Mouse (Mus musculus) subcutaneous adipose tissue, adult 2 months (tissue): ENCODE measurements around the gene 4931406C07Rik. TPM values are rescaled to one million over a fixed set of nuclear protein-coding genes. Genes with fewer than 3 reads are reported as not detected.

Experiments
- polyA plus RNA-seq: library from polyadenylated mRNA; depleted of rRNA; stranded (reverse); fragments of >200 nt; gene quantifications from 2 replicates; pipeline ENCODE4 v1.2.3, GENCODE M21; 2012; ENCODE audit warnings: low replicate concordance; rRNA removed

The 4931406C07Rik gene
- 36.7 and 89.8 TPM in 2 replicates for polyA plus RNA-seq

DNA sequence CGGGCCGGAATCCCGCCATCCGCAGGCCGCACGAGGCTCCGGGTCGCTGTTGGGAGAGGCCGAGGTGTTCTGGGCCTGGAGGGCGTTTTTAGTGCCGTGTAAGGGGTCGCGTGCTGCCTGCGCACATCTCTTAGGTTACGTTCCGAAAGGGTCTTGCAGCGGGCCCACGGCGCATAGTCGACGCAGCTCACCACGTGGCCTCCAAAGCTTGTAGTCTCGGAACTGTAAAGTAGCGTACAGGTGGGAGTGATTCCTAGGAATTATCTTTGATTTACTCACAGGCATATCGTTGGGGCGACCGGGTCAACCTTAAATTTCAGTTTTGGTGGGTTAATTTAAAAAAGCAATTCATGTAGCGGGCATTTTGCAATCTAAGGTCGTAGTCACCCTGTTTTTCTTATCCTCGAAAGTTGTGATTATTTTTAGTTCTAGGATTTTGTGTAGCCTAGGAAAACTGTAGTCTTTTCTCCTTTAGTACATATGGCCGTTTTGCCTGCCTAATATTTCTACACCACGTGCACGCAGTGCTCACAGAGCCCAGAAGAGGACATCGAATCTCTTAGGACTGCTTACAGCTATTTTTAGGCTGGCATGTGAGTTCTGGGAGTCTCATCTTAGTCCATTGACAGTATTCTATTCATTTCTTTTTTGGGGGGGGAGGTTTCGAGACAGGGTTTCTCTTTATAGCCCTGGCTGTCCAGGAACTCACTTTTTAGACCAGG, at the start of gene 4931406C07Rik:
Gene 4931406C07Rik, minus strand, starts transcription at position 51 of the 722 bp plus-strand sequence.

GRCm38 (mm10) chr9:15305503-15306397, 498 bp downstream of the 4931406C07Rik start, which contains the start of gene Taf1d:
Taf1d (plus strand) TSS chr9:15306214.

GRCm38 (mm10) chr9:15279649-15280490, 26.4 kb downstream of the 4931406C07Rik start, which contains the start of gene Med17:
Med17 (minus strand) TSS chr9:15279931.

DNA sequence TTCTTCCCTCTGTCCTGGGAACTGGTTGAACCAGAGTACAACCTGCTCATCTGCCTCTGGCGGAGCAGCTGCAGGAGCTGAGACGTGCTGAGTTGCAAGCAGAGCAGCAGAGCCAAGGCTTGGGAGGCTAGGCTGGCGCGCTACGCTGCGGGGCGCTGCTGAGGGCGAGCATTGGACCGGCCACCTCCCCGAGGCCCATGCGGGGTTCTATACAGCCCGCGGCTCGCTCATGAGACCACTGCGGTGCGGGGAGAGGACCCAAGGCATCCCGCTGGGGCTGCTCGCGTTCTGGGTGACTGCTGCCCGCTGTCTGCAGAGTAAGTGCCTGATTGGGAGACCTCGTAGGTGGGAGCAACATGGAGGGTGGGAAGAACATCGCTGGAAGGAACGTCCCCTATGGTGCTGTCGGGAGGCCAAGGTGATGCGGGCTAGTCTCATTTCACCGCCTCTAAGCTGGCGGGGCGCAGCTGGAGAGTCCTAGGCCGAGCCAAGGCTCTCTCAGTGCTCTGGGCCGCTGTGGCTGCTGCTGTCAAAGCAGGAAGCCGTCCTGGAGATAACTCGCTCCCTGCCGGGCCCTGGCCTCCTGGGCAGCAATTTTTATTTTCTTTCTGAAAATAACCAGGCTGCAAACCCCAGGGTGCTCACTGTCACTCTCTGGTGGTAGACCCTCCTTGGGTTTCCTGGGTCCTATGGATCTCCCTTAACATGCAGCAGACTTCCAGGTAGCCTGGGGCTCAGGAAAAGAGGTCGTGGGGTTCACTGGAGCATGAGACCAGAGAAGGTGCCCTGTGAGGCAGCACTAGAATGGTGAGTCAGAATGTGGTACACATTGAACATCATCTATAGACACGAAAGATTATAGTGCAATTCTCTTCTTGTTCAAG, 67.0 kb downstream of the 4931406C07Rik start, which contains the start of gene Vstm5:
Gene Vstm5, plus strand, starts transcription at position 4 of the 884 bp plus-strand sequence.

Other genes starting within 250 kb of the 4931406C07Rik start
- 4.4 and 7.5 TPM in 2 replicates for gene Hephl1, start 194.3 kb downstream of the 4931406C07Rik start, polyA plus RNA-seq
- gene Vstm5, start 67.4 kb downstream of the 4931406C07Rik start, polyA plus RNA-seq: 0.62 and 0.69 TPM in 2 replicates
- gene Med17, start 26.5 kb downstream of the 4931406C07Rik start, polyA plus RNA-seq: 20.4 and 27.4 TPM in 2 replicates
- gene Taf1d, start 234 bp downstream of the 4931406C07Rik start, polyA plus RNA-seq: 9.1 and 27.6 TPM in 2 replicates
- gene Cep295, start 51.3 kb upstream of the 4931406C07Rik start, polyA plus RNA-seq: 5.4 and 6.4 TPM in 2 replicates
- 20.3 and 21.0 TPM in 2 replicates for gene Smco4, start 187.0 kb upstream of the 4931406C07Rik start, polyA plus RNA-seq